Mouse (Mus musculus): ENCODE measurements around the gene Gab2.

DNA sequence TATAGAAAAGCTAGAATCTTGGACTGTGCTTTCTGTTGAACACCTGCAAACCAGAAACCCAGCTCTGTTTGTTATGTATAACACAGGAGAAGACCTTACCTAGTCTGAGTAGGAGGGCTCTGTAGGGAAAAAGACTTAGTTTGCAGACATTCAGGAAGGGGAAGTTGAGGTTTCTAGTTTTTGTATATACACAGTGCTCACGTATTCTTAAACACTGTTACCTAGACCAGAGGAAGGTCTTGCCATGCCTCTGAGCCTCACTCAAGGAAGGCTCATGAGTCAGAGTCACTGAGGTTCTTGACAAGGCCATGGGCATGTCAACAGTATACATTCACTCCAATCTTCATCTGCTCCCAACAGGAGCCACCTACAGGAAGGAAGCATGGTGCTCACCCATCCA lies 189.7 kb downstream of the Gab2 start:
- no peak for TF ChIP-seq CTCF (IDR thresholded peaks at IDR 0.05; ENCODE audit: low read depth)
- TF ChIP-seq EP300 (optimal IDR thresholded peaks at IDR 0.05), result no peak
